Mouse (Mus musculus) stomach, embryonic 15.5 days (tissue): ENCODE measurements at regions not wholly inside any gene's neighbourhood (a gene's known extent, or its start where the extent isn't known, plus 50 kb on each side); places are given as distances from the start of the nearest gene placed in this dataset.

Experiments used
- ATAC-seq: fragments of 200-750 bp; cut with Nextera tagmentation; 2 replicates; pipeline ENCODE4 v1.8.0; 2017; ENCODE audit warnings: low read depth, moderate number of reproducible peaks, moderate TSS enrichment; ENCODE audit not compliant: insufficient read depth, low FRiP score
- H3K27ac ChIP-seq: fragments of 300-500 bp; sonication (generic); 2 replicates; pipeline ENCODE4 v1.5.1; 2015; ENCODE audit warnings: mild to moderate bottlenecking, inconsistent platforms
- H3K27me3 ChIP-seq: fragments of 300-500 bp; sonication (generic); replicated peaks from 2 replicates; pipeline ENCODE4 v1.6.1; 2015; ENCODE audit warnings: inconsistent platforms
- H3K36me3 ChIP-seq: fragments of 300-500 bp; sonication (generic); 2 replicates; pipeline ENCODE4 v1.6.1; 2015; ENCODE audit warnings: inconsistent platforms
- H3K4me1 ChIP-seq: fragments of 300-500 bp; sonication (generic); 2 replicates; pipeline ENCODE4 v1.6.1; 2015; ENCODE audit warnings: inconsistent platforms
- H3K4me2 ChIP-seq: fragments of 300-500 bp; sonication (generic); 2 replicates; pipeline ENCODE4 v1.6.1; 2015; ENCODE audit warnings: mild to moderate bottlenecking, inconsistent platforms
- H3K4me3 ChIP-seq: fragments of 300-500 bp; sonication (generic); replicated peaks from 2 replicates; pipeline ENCODE4 v1.5.1; 2015; ENCODE audit warnings: inconsistent platforms
- H3K9ac ChIP-seq: fragments of 300-500 bp; sonication (generic); 2 replicates; pipeline ENCODE4 v1.6.1; 2015; ENCODE audit warnings: inconsistent platforms
- H3K9me3 ChIP-seq: fragments of 300-500 bp; sonication (generic); 2 replicates; pipeline ENCODE4 v1.6.1; 2016; ENCODE audit warnings: inconsistent platforms
- WGBS: fragments of 180-500 bp; shearing (Covaris S2); methylation state at CpG from one replicate; pipeline ENCODE4 v1.1.7; 2015; 5-methylcytosine and 5-hydroxymethylcytosine counted together

DNA sequence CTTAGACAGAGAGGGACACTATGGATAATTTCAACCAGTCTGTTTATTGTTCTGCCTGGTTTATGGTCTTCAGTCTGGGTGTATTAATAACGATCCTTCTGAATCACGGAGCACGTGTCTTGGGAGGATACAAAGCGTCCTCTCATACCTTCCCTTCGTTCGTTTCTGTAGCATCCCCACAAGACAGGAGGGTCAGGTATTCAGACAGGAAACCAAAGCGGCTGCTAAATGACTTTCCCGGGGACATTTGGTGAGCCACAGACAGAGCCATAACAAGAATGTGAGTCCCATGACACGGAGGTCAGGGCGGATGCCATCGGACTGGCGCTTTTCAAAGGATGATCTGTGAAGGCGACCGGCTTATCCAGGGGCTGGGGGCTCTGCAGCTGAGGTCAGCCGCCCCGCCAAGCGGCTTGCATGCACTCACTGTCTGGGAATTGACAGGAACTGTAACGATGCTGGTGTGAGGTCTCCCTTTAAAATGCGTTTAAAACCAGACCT lies 120.9 kb upstream of the Lrig3 start:
- no peak for ATAC-seq
- H3K9ac ChIP-seq, result no peak overlapping the region
- 0 out of 2 replicates have a peak, but pooled peaks cover 2% of the 10 kb centered on the region for H3K4me1 ChIP-seq
- peak overlapping the region; percentile 10; the same call in 1 of the 2 replicates for H3K4me3 ChIP-seq
- 7% methylated on average over 19 of the region's 19 CpGs for WGBS
- H3K27ac ChIP-seq, result no peak overlapping the region
- peak overlapping the region; percentile 34 for H3K4me2 ChIP-seq
- H3K36me3 ChIP-seq, result no peaks in the 10 kb centered on the region
- H3K27me3 ChIP-seq, result no peaks in the 10 kb centered on the region
- no peaks in the 10 kb centered on the region for H3K9me3 ChIP-seq

GRCm38 (mm10) chr10:125850370-125850769 lies 115.6 kb upstream of the Lrig3 start:
- ATAC-seq, result no peak
- H3K4me2 ChIP-seq, result no peak overlapping the region
- WGBS, result 21% methylated on average over 9 of the region's 9 CpGs

DNA sequence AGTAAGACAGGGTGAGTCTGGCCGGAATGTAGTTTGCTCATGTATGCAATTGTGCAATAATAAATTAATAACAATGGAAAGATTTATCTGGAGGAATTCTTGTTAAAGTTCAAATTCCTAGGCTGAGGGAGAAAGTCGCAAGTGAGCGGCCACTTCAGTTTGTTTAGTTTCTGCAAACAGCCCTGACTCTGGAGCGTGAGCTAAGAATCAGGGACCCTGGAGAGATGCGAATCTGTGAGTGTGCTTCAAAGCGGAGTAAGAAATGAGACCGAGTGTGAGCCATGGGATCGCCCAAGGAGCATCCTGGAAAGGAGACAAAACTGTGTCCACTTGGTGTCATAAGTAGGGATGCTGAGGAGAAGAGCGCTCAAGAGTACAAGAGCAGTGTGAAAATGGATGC lies 104.2 kb upstream of the Lrig3 start:
- 55% methylated on average over 9 of the region's 9 CpGs for WGBS
- no peak for ATAC-seq
- Histone ChIP-seq H3K9me3 (no peaks in the 10 kb centered on the region), H3K4me1 (0 out of 2 replicates have a peak, but pooled peaks cover 3% of the 10 kb centered on the region), H3K9ac (no peak overlapping the region), H3K4me3 (no peak overlapping the region), H3K27ac (no peak overlapping the region), H3K27me3 (no peaks in the 10 kb centered on the region), H3K4me2 (no peak overlapping the region), H3K36me3 (no peaks in the 10 kb centered on the region)

More at GRCm38 (mm10) chr10:125850370-125850769, 115.6 kb upstream of the Lrig3 start:
- Histone ChIP-seq H3K4me1 (0 out of 2 replicates have a peak, but pooled peaks cover 2% of the 10 kb centered on the region), H3K36me3 (no peaks in the 10 kb centered on the region), H3K9ac (no peak overlapping the region), H3K27ac (no peak overlapping the region), H3K9me3 (no peaks in the 10 kb centered on the region), H3K4me3 (no peak overlapping the region), H3K27me3 (no peaks in the 10 kb centered on the region)

DNA sequence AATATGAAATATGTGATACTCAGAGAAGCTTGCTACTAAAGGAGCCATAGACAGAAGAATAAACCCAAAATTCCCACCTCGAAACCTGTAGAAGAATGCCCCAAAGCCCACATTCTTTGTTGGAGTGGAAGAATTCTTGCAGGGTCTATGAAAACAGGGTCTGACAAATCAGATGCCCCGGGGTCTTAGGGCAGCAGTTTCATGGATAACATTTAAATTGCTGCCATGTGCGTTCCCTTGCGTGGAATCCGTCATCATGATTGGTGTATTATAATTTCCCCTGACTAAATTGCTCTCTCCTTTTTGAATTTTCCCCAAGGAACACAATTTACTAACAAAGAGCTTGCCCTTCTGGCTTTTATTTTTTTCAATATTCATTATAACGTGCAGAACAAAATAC lies 99.6 kb upstream of the Lrig3 start:
- Histone ChIP-seq H3K9me3 (no peaks in the 10 kb centered on the region), H3K4me3 (no peak overlapping the region), H3K9ac (no peak overlapping the region), H3K4me1 (0 out of 2 replicates have a peak, but pooled peaks cover 3% of the 10 kb centered on the region), H3K27me3 (no peaks in the 10 kb centered on the region), H3K27ac (no peak overlapping the region), H3K4me2 (no peak overlapping the region), H3K36me3 (no peaks in the 10 kb centered on the region)
- no peak for ATAC-seq
- 82% methylated on average over 6 of the region's 6 CpGs for WGBS

DNA sequence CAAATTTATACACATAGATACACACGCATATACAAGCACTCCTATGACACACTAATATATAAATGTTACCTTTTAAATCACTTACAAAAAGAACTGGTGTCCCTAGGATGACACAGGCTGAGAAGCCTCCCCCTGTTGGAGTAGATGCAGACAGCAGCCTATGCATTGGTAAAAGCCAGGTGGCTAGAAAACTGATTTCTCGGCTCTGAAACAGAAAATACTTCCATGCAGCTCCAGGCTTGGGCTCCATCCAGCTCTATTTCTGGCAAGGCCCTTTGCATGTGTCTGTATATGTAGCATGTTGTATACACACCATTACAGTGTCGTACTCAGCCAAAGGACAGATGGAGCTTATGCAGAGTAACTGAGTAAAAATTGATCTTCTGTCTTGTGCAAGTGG lies 81.4 kb upstream of the Lrig3 start:
- Histone ChIP-seq H3K4me1 (0 out of 2 replicates have a peak, but pooled peaks cover 3% of the 10 kb centered on the region), H3K9me3 (no peaks in the 10 kb centered on the region), H3K27me3 (no peaks in the 10 kb centered on the region), H3K4me3 (no peak overlapping the region), H3K36me3 (no peaks in the 10 kb centered on the region), H3K9ac (no peak overlapping the region), H3K27ac (no peak overlapping the region), H3K4me2 (no peak overlapping the region)
- ATAC-seq, result no peak
- 56% methylated on average over 3 of the region's 3 CpGs for WGBS

DNA sequence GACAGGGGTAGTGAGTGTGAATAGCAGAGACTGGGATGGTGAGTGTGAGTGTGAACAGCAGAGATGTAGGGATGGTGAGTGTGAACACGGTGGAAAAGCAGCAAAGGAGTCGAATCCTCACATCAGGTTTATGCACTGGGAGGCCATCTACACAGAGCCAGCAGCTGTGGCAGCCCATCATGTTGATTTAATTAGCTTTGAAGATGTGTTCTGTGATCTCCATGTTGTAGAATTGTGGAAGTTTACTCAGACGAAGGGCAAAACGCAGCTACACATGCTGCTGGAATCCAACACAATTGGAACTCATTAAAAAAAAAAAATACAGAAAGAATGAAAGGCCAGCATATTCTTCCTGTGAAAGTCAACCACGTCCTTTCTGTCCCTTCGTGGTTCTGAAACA lies 80.2 kb upstream of the Lrig3 start:
- no peaks in the 10 kb centered on the region for H3K27me3 ChIP-seq
- no peak overlapping the region for H3K9ac ChIP-seq
- ATAC-seq, result no peak
- no peak overlapping the region for H3K4me2 ChIP-seq
- H3K4me3 ChIP-seq, result no peak overlapping the region
- H3K4me1 ChIP-seq, result 0 out of 2 replicates have a peak, but pooled peaks cover 3% of the 10 kb centered on the region
- H3K36me3 ChIP-seq, result no peaks in the 10 kb centered on the region
- WGBS, result 65% methylated on average over 6 of the region's 6 CpGs
- no peak overlapping the region for H3K27ac ChIP-seq
- no peaks in the 10 kb centered on the region for H3K9me3 ChIP-seq

DNA sequence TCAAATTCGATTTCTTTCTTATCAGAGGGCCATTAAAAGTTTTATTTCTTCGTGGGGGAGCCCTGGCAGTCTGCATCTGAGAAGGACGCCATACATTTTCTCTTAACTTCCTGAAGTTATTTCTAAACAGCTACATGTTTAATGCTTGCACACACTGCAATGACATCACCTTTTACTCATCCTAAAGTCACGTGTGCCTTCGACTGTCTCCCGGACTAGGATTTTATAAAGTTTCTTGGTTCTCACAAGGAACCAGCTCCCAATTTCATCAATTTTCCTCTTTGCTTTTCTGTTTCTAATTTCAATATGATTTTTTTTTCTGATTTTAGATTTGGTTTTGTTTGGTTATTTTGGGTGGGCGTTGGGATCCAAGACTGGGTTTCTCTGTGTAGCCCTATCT lies 73.8 kb upstream of the Lrig3 start:
- Histone ChIP-seq H3K9me3 (no peaks in the 10 kb centered on the region), H3K4me3 (no peak overlapping the region), H3K9ac (no peak overlapping the region), H3K4me2 (no peak overlapping the region), H3K27me3 (no peaks in the 10 kb centered on the region), H3K27ac (no peak overlapping the region), H3K4me1 (no peaks in the 10 kb centered on the region), H3K36me3 (no peaks in the 10 kb centered on the region)
- no peak for ATAC-seq
- WGBS, result 72% methylated on average over 7 of the region's 7 CpGs

DNA sequence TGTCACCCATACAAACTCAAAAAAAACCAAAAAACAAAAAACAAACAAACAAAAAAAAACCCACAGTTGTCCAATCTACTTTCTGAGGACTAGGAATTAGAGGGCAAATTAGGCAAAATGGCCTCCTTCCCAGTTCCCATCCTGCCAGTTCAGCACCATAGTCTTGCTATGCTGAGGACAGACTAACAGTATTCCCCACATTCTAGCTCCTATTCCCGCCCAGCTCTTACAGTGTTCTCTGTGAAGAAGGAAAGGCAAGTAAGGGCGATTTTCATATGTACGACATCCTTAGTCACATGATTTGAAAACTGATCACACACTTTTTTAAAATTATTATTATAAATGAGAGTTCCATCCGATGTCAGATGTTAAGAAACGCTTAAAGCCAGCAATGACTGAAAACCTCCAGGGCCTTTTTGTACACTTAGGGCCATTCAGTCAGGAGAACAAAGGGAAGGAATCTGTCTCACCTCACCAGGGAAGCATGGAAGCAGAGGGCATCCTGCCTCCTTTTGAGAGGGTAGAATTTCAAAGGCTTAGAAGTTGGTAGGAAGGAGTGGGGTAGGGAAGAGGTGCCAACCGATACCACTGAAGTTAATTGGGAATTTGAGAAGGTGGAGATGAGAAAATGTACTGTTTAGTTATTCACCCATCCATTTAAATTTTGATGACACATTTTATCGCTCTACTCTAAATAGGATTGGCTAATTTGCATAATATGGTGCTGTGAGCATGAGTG lies 70.1 kb upstream of the Lrig3 start:
- H3K27ac ChIP-seq, result no peak overlapping the region
- 68% methylated on average over 7 of the region's 7 CpGs for WGBS
- H3K4me2 ChIP-seq, result no peak overlapping the region
- no peaks in the 10 kb centered on the region for H3K36me3 ChIP-seq
- H3K4me1 ChIP-seq, result no peaks in the 10 kb centered on the region
- H3K9me3 ChIP-seq, result no peaks in the 10 kb centered on the region
- no peaks in the 10 kb centered on the region for H3K27me3 ChIP-seq
- no peak overlapping the region for H3K9ac ChIP-seq
- ATAC-seq, result no peak
- no peak overlapping the region for H3K4me3 ChIP-seq

DNA sequence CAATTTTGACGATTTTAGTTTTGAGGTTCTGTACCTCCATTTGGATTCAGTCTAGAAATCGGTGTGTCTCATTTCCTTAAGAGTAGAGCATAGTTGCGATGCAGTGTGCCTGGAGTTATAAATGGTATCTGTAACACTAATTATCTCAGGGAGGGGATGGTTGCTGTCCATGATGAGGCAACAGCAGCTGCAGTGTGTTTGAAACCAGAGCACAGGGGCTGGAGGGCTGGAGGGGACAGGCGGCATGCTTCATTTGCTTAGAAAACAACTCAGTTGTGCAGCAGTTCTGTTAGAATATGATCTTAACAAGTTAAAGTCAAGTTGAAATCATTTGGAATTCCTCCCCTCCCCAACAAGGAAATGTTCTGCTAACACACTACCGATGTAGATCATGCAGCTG lies 69.3 kb upstream of the Lrig3 start:
- Histone ChIP-seq H3K4me3 (no peak overlapping the region), H3K27me3 (no peaks in the 10 kb centered on the region), H3K9ac (no peak overlapping the region), H3K9me3 (no peaks in the 10 kb centered on the region), H3K4me2 (no peak overlapping the region), H3K27ac (no peak overlapping the region), H3K4me1 (no peaks in the 10 kb centered on the region), H3K36me3 (no peaks in the 10 kb centered on the region)
- ATAC-seq, result no peak
- WGBS, result 59% methylated on average over 5 of the region's 5 CpGs

GRCm38 (mm10) chr10:125899504-125899903 lies 66.5 kb upstream of the Lrig3 start:
- 68% methylated on average over 4 of the region's 4 CpGs for WGBS
- Histone ChIP-seq H3K27me3 (no peaks in the 10 kb centered on the region), H3K27ac (no peak overlapping the region), H3K9me3 (no peaks in the 10 kb centered on the region), H3K9ac (no peak overlapping the region), H3K4me3 (no peak overlapping the region), H3K4me1 (no peaks in the 10 kb centered on the region), H3K4me2 (no peak overlapping the region), H3K36me3 (no peaks in the 10 kb centered on the region)
- ATAC-seq, result no peak

DNA sequence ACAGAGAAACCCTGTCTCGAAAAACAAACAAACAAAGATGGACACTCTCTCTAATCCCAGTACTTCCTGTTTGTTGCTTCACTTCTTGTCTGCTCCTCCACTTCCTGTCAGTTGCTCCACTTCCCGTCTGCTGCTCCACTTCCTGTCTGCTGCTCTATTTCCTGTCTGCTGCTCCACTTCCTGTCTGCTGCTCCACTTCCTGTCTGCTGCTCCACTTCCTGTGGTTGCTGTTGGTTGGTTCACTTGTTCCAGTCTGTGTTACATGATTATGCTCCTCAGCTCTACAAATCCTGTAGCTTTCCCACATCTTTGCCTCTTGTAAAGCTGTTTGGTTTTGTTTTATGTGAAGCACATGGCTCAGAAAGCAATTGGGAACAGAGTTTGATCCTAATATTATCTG lies 65.4 kb upstream of the Lrig3 start:
- H3K4me3 ChIP-seq, result no peak overlapping the region
- ATAC-seq, result no peak
- 82% methylated on average over 2 of the region's 2 CpGs for WGBS

GRCm38 (mm10) chr10:125902668-125903067 lies 63.3 kb upstream of the Lrig3 start:
- Histone ChIP-seq H3K9me3 (no peaks in the 10 kb centered on the region), H3K36me3 (no peaks in the 10 kb centered on the region), H3K27me3 (no peaks in the 10 kb centered on the region), H3K27ac (no peak overlapping the region), H3K4me3 (no peak overlapping the region), H3K4me2 (no peak overlapping the region), H3K9ac (no peak overlapping the region), H3K4me1 (no peaks in the 10 kb centered on the region)
- ATAC-seq, result no peak
- 83% methylated on average over 5 of the region's 5 CpGs for WGBS

More for the DNA sequence above, 65.4 kb upstream of the Lrig3 start:
- Histone ChIP-seq H3K4me2 (no peak overlapping the region), H3K27ac (no peak overlapping the region), H3K9ac (no peak overlapping the region), H3K9me3 (no peaks in the 10 kb centered on the region), H3K27me3 (no peaks in the 10 kb centered on the region), H3K4me1 (no peaks in the 10 kb centered on the region), H3K36me3 (no peaks in the 10 kb centered on the region)
